Mouse (Mus musculus) E14TG2a.4 (cell line): ENCODE measurements around the gene Smc3.

ENCODE experiments used
- CTCF ChIP-seq: conservative IDR thresholded peaks from 2 replicates; pipeline ENCODE4 v1.5.1; 2014; ENCODE audit warnings: low read length
- NANOG ChIP-seq: IDR thresholded peaks from 2 replicates; pipeline ENCODE4 v1.6.1; 2014; ENCODE audit warnings: borderline replicate concordance, low read length, mixed read lengths
- POU5F1 ChIP-seq: IDR thresholded peaks from 2 replicates; pipeline ENCODE4 v1.6.1; 2014; ENCODE audit warnings: low read length, borderline replicate concordance

GRCm38 (mm10) chr19:53596723-53597474 is 3.3 kb upstream of the Smc3 start:
- no peak for TF ChIP-seq CTCF
- TF ChIP-seq POU5F1, result no peak
- TF ChIP-seq NANOG, result no peak
